Mouse (Mus musculus): ENCODE data around the gene Slc24a4. TPM values are rescaled to one million over a fixed set of nuclear protein-coding genes. Genes with fewer than 3 reads are reported as not detected.

Slc24a4 gene
- total and polyA plus RNA-seq, 3 experiments: 0.16 TPM; not detected in 2

GRCm38 (mm10) chr12:102285779-102286178 lies 157.2 kb downstream of the Slc24a4 start:
- TF ChIP-seq GATA1 (IDR thresholded peaks at IDR 0.05; ENCODE audit: borderline replicate concordance, low read length) (no peak), CTCF (IDR thresholded peaks at IDR 0.05; ENCODE audit: low read depth, low read length) (no peak), GATA2 (IDR thresholded peaks at IDR 0.05; ENCODE audit: borderline replicate concordance, low read depth, low read length) (no peak), TAL1 (conservative IDR thresholded peaks at IDR 0.05; ENCODE audit: low read depth, low read length) (no peak), POLR2AphosphoS5 (IDR thresholded peaks at IDR 0.05; ENCODE audit: insufficient replicate concordance, low read depth, low read length) (no peak)
- Histone ChIP-seq H3K9me3 (replicated peaks) (peaks cover 10% of the 10 kb centered on the region), H3K27me3 (ENCODE audit: insufficient read depth, low read length) (no peaks in the 10 kb centered on the region), H3K4me1 (ENCODE audit: insufficient read depth, low read depth, low read length) (no peaks in the 10 kb centered on the region), H3K36me3 (replicated peaks) (no peaks in the 10 kb centered on the region), H3K4me3 (ENCODE audit: low read depth, low read length) (no peak overlapping the region)
- ATAC-seq (ENCODE audit: extremely low read depth, insufficient number of reproducible peaks, low FRiP score, poor library complexity, severe bottlenecking) (no peak), DNase-seq (ENCODE audit: low spot score) (no peak)

- Histone ChIP-seq H3K4me3 (ENCODE audit: low read depth, low read length) (no peak overlapping the region), H3K36me3 (replicated peaks) (no peaks in the 10 kb centered on the region), H3K9me3 (replicated peaks) (peaks cover 10% of the 10 kb centered on the region), H3K27me3 (ENCODE audit: insufficient read depth, low read length) (no peaks in the 10 kb centered on the region; the same call in 1 of the 2 replicates), H3K4me1 (ENCODE audit: insufficient read depth, low read depth, low read length) (no peaks in the 10 kb centered on the region)
- TF ChIP-seq GATA2 (IDR thresholded peaks at IDR 0.05; ENCODE audit: borderline replicate concordance, low read depth, low read length) (no peak), GATA1 (IDR thresholded peaks at IDR 0.05; ENCODE audit: borderline replicate concordance, low read length) (no peak), TAL1 (conservative IDR thresholded peaks at IDR 0.05; ENCODE audit: low read depth, low read length) (no peak), POLR2AphosphoS5 (IDR thresholded peaks at IDR 0.05; ENCODE audit: insufficient replicate concordance, low read depth, low read length) (no peak), CTCF (IDR thresholded peaks at IDR 0.05; ENCODE audit: low read depth, low read length) (no peak)
- DNase-seq (ENCODE audit: low spot score) (no peak), ATAC-seq (ENCODE audit: extremely low read depth, insufficient number of reproducible peaks, low FRiP score, poor library complexity, severe bottlenecking) (no peak)
Observed at GRCm38 (mm10) chr12:102286681-102287414, 158.3 kb downstream of the Slc24a4 start.

- Histone ChIP-seq H3K4me1 (ENCODE audit: insufficient read depth, low read depth, low read length) (no peaks in the 10 kb centered on the region), H3K27me3 (ENCODE audit: insufficient read depth, low read length) (no peaks in the 10 kb centered on the region; the same call in 1 of the 2 replicates), H3K4me3 (ENCODE audit: low read depth, low read length) (no peak overlapping the region), H3K9me3 (replicated peaks) (peaks cover 4% of the 10 kb centered on the region), H3K36me3 (replicated peaks) (no peaks in the 10 kb centered on the region)
- DNase-seq (ENCODE audit: low spot score) (no peak), ATAC-seq (ENCODE audit: extremely low read depth, insufficient number of reproducible peaks, low FRiP score, poor library complexity, severe bottlenecking) (no peak)
- TF ChIP-seq POLR2AphosphoS5 (IDR thresholded peaks at IDR 0.05; ENCODE audit: insufficient replicate concordance, low read depth, low read length) (no peak), TAL1 (conservative IDR thresholded peaks at IDR 0.05; ENCODE audit: low read depth, low read length) (no peak), GATA1 (IDR thresholded peaks at IDR 0.05; ENCODE audit: borderline replicate concordance, low read length) (no peak), GATA2 (IDR thresholded peaks at IDR 0.05; ENCODE audit: borderline replicate concordance, low read depth, low read length) (no peak), CTCF (IDR thresholded peaks at IDR 0.05; ENCODE audit: low read depth, low read length) (no peak)
Observed at GRCm38 (mm10) chr12:102287904-102288602, 159.5 kb downstream of the Slc24a4 start.

- TF ChIP-seq TAL1 (conservative IDR thresholded peaks at IDR 0.05; ENCODE audit: low read depth, low read length) (no peak), CTCF (IDR thresholded peaks at IDR 0.05; ENCODE audit: low read depth, low read length) (no peak), GATA2 (IDR thresholded peaks at IDR 0.05; ENCODE audit: borderline replicate concordance, low read depth, low read length) (no peak), GATA1 (IDR thresholded peaks at IDR 0.05; ENCODE audit: borderline replicate concordance, low read length) (no peak), POLR2AphosphoS5 (IDR thresholded peaks at IDR 0.05; ENCODE audit: insufficient replicate concordance, low read depth, low read length) (no peak)
- H3K4me1 ChIP-seq (ENCODE audit: insufficient read depth, low read depth, low read length): no peaks in the 10 kb centered on the region
- H3K4me3 ChIP-seq (ENCODE audit: low read depth, low read length): no peak overlapping the region
- H3K9me3 ChIP-seq (replicated peaks): no peaks in the 10 kb centered on the region
- no peak for ATAC-seq (ENCODE audit: extremely low read depth, insufficient number of reproducible peaks, low FRiP score, poor library complexity, severe bottlenecking)
- DNase-seq (ENCODE audit: low spot score): no peak
- H3K27me3 ChIP-seq (ENCODE audit: insufficient read depth, low read length): no peaks in the 10 kb centered on the region; the same call in 1 of the 2 replicates
- no peaks in the 10 kb centered on the region for H3K36me3 ChIP-seq (replicated peaks)
Observed at GRCm38 (mm10) chr12:102288846-102289245, 160.3 kb downstream of the Slc24a4 start.

- DNase-seq (ENCODE audit: low spot score) (no peak), ATAC-seq (ENCODE audit: extremely low read depth, insufficient number of reproducible peaks, low FRiP score, poor library complexity, severe bottlenecking) (no peak)
- Histone ChIP-seq H3K4me1 (ENCODE audit: insufficient read depth, low read depth, low read length) (no peaks in the 10 kb centered on the region), H3K9me3 (replicated peaks) (no peaks in the 10 kb centered on the region), H3K36me3 (replicated peaks) (no peaks in the 10 kb centered on the region), H3K27me3 (ENCODE audit: insufficient read depth, low read length) (no peaks in the 10 kb centered on the region; the same call in 1 of the 2 replicates), H3K4me3 (ENCODE audit: low read depth, low read length) (no peak overlapping the region)
- no peak for TF ChIP-seq TAL1 (conservative IDR thresholded peaks at IDR 0.05; ENCODE audit: low read depth, low read length)
- no peak for TF ChIP-seq POLR2AphosphoS5 (IDR thresholded peaks at IDR 0.05; ENCODE audit: insufficient replicate concordance, low read depth, low read length)
- TF ChIP-seq GATA2 (IDR thresholded peaks at IDR 0.05; ENCODE audit: borderline replicate concordance, low read depth, low read length): no peak
- TF ChIP-seq CTCF (IDR thresholded peaks at IDR 0.05; ENCODE audit: low read depth, low read length): no peak
- TF ChIP-seq GATA1 (IDR thresholded peaks at IDR 0.05; ENCODE audit: borderline replicate concordance, low read length): no peak
Observed at GRCm38 (mm10) chr12:102289568-102289967, 161.0 kb downstream of the Slc24a4 start.

- no peak overlapping the region for H3K4me3 ChIP-seq (ENCODE audit: low read depth, low read length)
- TF ChIP-seq POLR2AphosphoS5 (IDR thresholded peaks at IDR 0.05; ENCODE audit: insufficient replicate concordance, low read depth, low read length): no peak
- no peaks in the 10 kb centered on the region for H3K4me1 ChIP-seq (ENCODE audit: insufficient read depth, low read depth, low read length)
- H3K36me3 ChIP-seq (replicated peaks): no peaks in the 10 kb centered on the region
- H3K9me3 ChIP-seq (replicated peaks): no peaks in the 10 kb centered on the region
- ATAC-seq (ENCODE audit: extremely low read depth, insufficient number of reproducible peaks, low FRiP score, poor library complexity, severe bottlenecking) (no peak), DNase-seq (ENCODE audit: low spot score) (no peak)
- H3K27me3 ChIP-seq (ENCODE audit: insufficient read depth, low read length): no peaks in the 10 kb centered on the region; the same call in 1 of the 2 replicates
Observed at GRCm38 (mm10) chr12:102290662-102291061, 162.1 kb downstream of the Slc24a4 start.

All from G1E (cell line).